8 mouse cellular contexts compared by ENCODE assay signal in the genomic region with DNA sequence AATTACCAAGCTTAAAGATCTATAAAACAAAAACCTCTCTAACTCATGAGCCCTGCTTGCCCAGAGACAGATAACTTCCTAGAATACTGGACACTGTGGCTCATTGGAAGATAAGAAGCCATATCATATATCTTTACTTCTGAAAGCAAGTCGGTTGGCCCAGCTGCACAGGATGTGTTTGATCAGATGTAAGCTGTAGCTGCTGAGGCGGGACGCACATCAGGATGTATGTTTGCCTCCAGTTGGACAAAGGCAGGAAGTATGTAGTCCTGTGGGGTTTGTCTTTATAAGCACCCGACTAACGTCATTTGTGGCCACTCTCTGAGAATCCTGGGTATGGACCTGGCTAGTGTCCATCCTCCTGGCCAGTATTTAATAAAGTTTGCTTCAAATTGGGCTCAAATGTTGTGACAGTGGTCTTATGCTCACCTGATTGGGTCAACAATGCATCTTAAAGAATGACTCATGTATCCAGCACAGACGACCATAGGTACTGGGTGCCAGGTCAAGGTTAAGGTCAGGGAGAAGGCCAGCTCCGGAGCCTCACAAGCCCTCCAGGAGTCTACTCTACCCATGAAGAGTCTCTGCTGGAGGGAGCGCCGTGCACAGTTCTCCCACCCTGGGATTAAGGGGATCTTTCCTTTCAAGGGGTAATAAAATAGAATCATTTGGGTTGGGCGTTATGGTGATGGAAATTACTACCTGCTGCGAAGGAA. TPM values are rescaled to one million over a fixed set of nuclear protein-coding genes. Genes with fewer than 3 reads are reported as not detected.
A peak's percentile ranks its signal among the peaks of the same experiment; 100 is the strongest.
DNase-seq lines count a peak whose midpoint lies in the region; ATAC-seq and TF ChIP-seq lines count a peak whose summit lies in the region.

No protein-coding gene starts in this region.

- no peak for TF ChIP-seq POLR2A in myocyte (IDR thresholded peaks at IDR 0.05; ENCODE audit: insufficient read length, low read depth)

- H3ac ChIP-seq in myocyte (ENCODE audit: control insufficient read depth, insufficient read length) = no peak overlapping the region

- no peak overlapping the region; the same call in 1 of the 2 replicates for H3K9ac ChIP-seq in kidney, embryonic 16.5 days (replicated peaks; ENCODE audit: low read length)

- H3K36me3 ChIP-seq in kidney, embryonic 16.5 days (ENCODE audit: insufficient read depth, low read length) = no peaks in the 10 kb centered on the region
- H3K36me3 ChIP-seq in myocyte (ENCODE audit: control insufficient read depth, insufficient read depth) = no peaks in the 10 kb centered on the region

- 40% methylated on average over 11 of the region's 11 CpGs for WGBS in kidney, embryonic 16.5 days

- 0 out of 2 replicates have a peak overlapping the region, but pooled peaks have one; percentile 7 for H3K4me3 ChIP-seq in gastrocnemius, adult 2 months
- H3K4me3 ChIP-seq in brown adipose tissue, adult 24 weeks (ENCODE audit: insufficient read depth, low read depth, low read length) = no peak overlapping the region
- no peak overlapping the region for H3K4me3 ChIP-seq in kidney, embryonic 16.5 days (ENCODE audit: low read length)
- H3K4me3 ChIP-seq in myocyte = no peak overlapping the region

- peaks cover 13% of the 10 kb centered on the region for H3K4me1 ChIP-seq in brown adipose tissue, adult 24 weeks (ENCODE audit: control insufficient read depth, insufficient read depth, insufficient read length, low read length)
- peaks cover 23% of the 10 kb centered on the region for H3K4me1 ChIP-seq in kidney, embryonic 16.5 days (ENCODE audit: insufficient read depth, low read length)

- H3K27ac ChIP-seq in gastrocnemius, adult 2 months = peak overlapping the region; percentile 68
- peak overlapping the region; percentile 83 for H3K27ac ChIP-seq in brown adipose tissue, adult 24 weeks (replicated peaks; ENCODE audit: low read depth, low read length)
- peak overlapping the region; percentile 80 for H3K27ac ChIP-seq in kidney, embryonic 16.5 days (ENCODE audit: low read length)

- no peaks in the 10 kb centered on the region for H3K27me3 ChIP-seq in kidney, embryonic 16.5 days (ENCODE audit: insufficient read depth, low read length)
- no peaks in the 10 kb centered on the region for H3K27me3 ChIP-seq in myocyte (ENCODE audit: control insufficient read depth, insufficient read depth, insufficient read length)

- no peaks in the 10 kb centered on the region for H3K79me2 ChIP-seq in myocyte (ENCODE audit: control insufficient read depth, insufficient read depth)

- DNase-seq in gastrocnemius, adult 2 months = no peak
- DNase-seq in gastrocnemius, adult 18-20 months (ENCODE audit: low spot score) = no peak
- no peak for DNase-seq in adipocyte (ENCODE audit: low spot score)
- DNase-seq in embryo, embryonic 9.5 days (ENCODE audit: extremely low spot score) = no peak
- no peak for DNase-seq in cerebellum, postnatal 10 days

- intact Hi-C loops in gastrocnemius, adult 2 months (cut with DNase I) = no loop called here

- ATAC-seq in kidney, embryonic 16.5 days (ENCODE audit: low FRiP score, low TSS enrichment) = peak; percentile 68

- no peak for TF ChIP-seq CTCF in gastrocnemius, adult 2 months (IDR thresholded peaks at IDR 0.05)

- H3K9me3 ChIP-seq in kidney, embryonic 16.5 days (ENCODE audit: low read length) = no peaks in the 10 kb centered on the region

- no peak overlapping the region for H3K4me2 ChIP-seq in kidney, embryonic 16.5 days (replicated peaks; ENCODE audit: low read depth, low read length)
- H3K4me2 ChIP-seq in myocyte (ENCODE audit: low read depth) = peak overlapping the region; percentile 16

TF ChIP-seq in myocyte, 11 proteins besides CTCF, POLR2A, EP300 and RAD21:
- no peak for TF ChIP-seq E2F4 (IDR thresholded peaks at IDR 0.05; ENCODE audit: insufficient read depth)
- TF ChIP-seq MYOD1 (IDR thresholded peaks at IDR 0.05; ENCODE audit: control insufficient read depth in 1 of 3, insufficient read length in 2 of 3, low read depth in 2 of 3) = no peak
- no peak for TF ChIP-seq USF1 (IDR thresholded peaks at IDR 0.05; ENCODE audit: low read depth)
- no peak for TF ChIP-seq POLR2AphosphoS2 (IDR thresholded peaks at IDR 0.05; ENCODE audit: insufficient read length, low read depth)

RNA-seq across cellular contexts. Expression of a gene that starts 18.5 kb away (rescaled TPM):
- 10 to 100 TPM in 1 of 2 experiments, 1 to 10 TPM in 1; 6.6 to 10.1 TPM for total RNA-seq in gastrocnemius, adult 2 months (2021)
- total RNA-seq in gastrocnemius, adult 18-20 months (2021) = 1 to 10 TPM; 6.0 to 9.3 TPM
- polyA plus RNA-seq in brown adipose tissue, adult 24 weeks (2012; ENCODE audit: insufficient read depth, insufficient read length, missing spikeins) = 39.6 and 55.8 TPM in 2 replicates
- 52.5 and 59.5 TPM in 2 replicates for polyA plus RNA-seq in kidney, embryonic 16.5 days (2015; fragmentation: Nextera tagmentation; extraction: Ambion mirVana)
- 20.9 TPM for polyA plus RNA-seq in myocyte (2012; fragmentation: generic; extraction: Trizol)
